Mouse (Mus musculus) G1E (cell line): ENCODE results near the gene Pmf1. TPM values are rescaled to one million over a fixed set of nuclear protein-coding genes. Genes with fewer than 3 reads are reported as not detected.

ENCODE experiments used
- ATAC-seq: 2 replicates; pipeline ENCODE4 v1.8.0; 2016; ENCODE audit warnings: mild to moderate bottlenecking; ENCODE audit not compliant: insufficient number of reproducible peaks, poor library complexity, low FRiP score, severe bottlenecking; ENCODE audit errors: extremely low read depth
- DNase-seq: peaks from one replicate; pipeline ENCODE4 v3.0.0; 2012; ENCODE audit warnings: low spot score
- H3K27me3 ChIP-seq: 2 replicates; pipeline ENCODE4 v1.6.1; 2012; ENCODE audit warnings: mild to moderate bottlenecking, low read length, inconsistent platforms; ENCODE audit not compliant: insufficient read depth
- H3K36me3 ChIP-seq: replicated peaks from 2 replicates; pipeline ENCODE3; 2012; ENCODE audit warnings: mild to moderate bottlenecking, inconsistent platforms
- H3K4me1 ChIP-seq: 2 replicates; pipeline ENCODE4 v1.6.1; 2012; ENCODE audit warnings: low read depth, low read length, inconsistent platforms, mixed read lengths; ENCODE audit not compliant: insufficient read depth
- H3K4me3 ChIP-seq: 2 replicates; pipeline ENCODE4 v1.5.1; 2012; ENCODE audit warnings: low read depth, mild to moderate bottlenecking, inconsistent platforms, low read length, moderate library complexity, mixed read lengths
- H3K9me3 ChIP-seq: replicated peaks from 2 replicates; pipeline ENCODE4 v1.6.1; 2012; ENCODE audit warnings: inconsistent platforms
- CTCF ChIP-seq: IDR thresholded peaks from 2 replicates; pipeline ENCODE4 v1.5.1; 2012; ENCODE audit warnings: low read depth, low read length, inconsistent platforms, mixed read lengths
- GATA1 ChIP-seq: IDR thresholded peaks from 2 replicates; pipeline ENCODE4 v1.6.1; 2012; ENCODE audit warnings: borderline replicate concordance, low read length, inconsistent platforms, mixed read lengths
- GATA2 ChIP-seq: IDR thresholded peaks from 2 replicates; pipeline ENCODE4 v1.6.1; 2012; ENCODE audit warnings: low read depth, low read length, inconsistent platforms, borderline replicate concordance
- POLR2AphosphoS5 ChIP-seq: IDR thresholded peaks from 2 replicates; pipeline ENCODE4 v1.6.1; 2012; ENCODE audit warnings: low read depth, low read length, inconsistent platforms; ENCODE audit not compliant: insufficient replicate concordance
- TAL1 ChIP-seq: conservative IDR thresholded peaks from 2 replicates; pipeline ENCODE4 v1.6.1; 2012; ENCODE audit warnings: low read depth, low read length, inconsistent platforms, mixed read lengths
- polyA plus RNA-seq: library from polyadenylated mRNA; stranded (reverse); fragments of >175 nt; gene quantifications from 2 replicates; pipeline ENCODE4 v1.2.3, GENCODE M21; 2012
- total RNA-seq, 2 experiments: library from RNA; stranded (forward) in 1 of 2; stranded (reverse) in 1 of 2; fragments of 200-1000 nt in 1 of 2; fragments of >200 nt in 1 of 2; fragmentation: Nextera tagmentation in 1 of 2; gene quantifications; 2 replicates each; pipeline ENCODE4 v1.2.3; 2014 to 2017

The Pmf1 gene
- total and polyA plus RNA-seq, 3 experiments = 110 to 273 (median 254) TPM

DNA sequence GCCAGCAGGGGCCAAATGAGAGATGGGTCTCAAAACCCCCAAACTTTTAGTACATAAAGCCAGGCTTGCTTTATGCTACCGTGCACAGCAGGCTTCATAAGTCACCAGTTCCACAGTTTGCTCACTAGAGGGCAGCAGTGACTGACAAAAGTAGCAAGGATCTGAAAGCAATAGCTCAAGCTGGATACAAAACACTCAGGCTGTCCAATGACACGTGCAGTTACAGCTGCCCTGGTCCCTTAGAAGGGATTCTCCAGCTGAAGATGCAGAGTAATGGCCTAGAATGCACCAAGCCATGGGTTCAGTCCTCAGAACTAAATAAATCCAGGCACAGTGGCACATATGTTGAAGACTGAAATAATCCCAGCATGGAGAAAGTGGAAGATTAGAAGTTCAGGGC, 3.0 kb downstream of the Pmf1 start:
- DNase-seq (peak; percentile 58), ATAC-seq (0 out of 2 replicates have a peak, but pooled peaks have one; percentile 12)
- peaks cover 84% of the 10 kb centered on the region for H3K36me3 ChIP-seq
- no peaks in the 10 kb centered on the region for H3K9me3 ChIP-seq
- peaks cover 65% of the 10 kb centered on the region for H3K4me1 ChIP-seq
- H3K27me3 ChIP-seq = no peaks in the 10 kb centered on the region
- no peak for TF ChIP-seq POLR2AphosphoS5
- no peak for TF ChIP-seq TAL1
- TF ChIP-seq CTCF = peak; percentile 79
- no peak for TF ChIP-seq GATA1
- no peak for TF ChIP-seq GATA2
- no peak overlapping the region; the same call in 1 of the 2 replicates for H3K4me3 ChIP-seq

DNA sequence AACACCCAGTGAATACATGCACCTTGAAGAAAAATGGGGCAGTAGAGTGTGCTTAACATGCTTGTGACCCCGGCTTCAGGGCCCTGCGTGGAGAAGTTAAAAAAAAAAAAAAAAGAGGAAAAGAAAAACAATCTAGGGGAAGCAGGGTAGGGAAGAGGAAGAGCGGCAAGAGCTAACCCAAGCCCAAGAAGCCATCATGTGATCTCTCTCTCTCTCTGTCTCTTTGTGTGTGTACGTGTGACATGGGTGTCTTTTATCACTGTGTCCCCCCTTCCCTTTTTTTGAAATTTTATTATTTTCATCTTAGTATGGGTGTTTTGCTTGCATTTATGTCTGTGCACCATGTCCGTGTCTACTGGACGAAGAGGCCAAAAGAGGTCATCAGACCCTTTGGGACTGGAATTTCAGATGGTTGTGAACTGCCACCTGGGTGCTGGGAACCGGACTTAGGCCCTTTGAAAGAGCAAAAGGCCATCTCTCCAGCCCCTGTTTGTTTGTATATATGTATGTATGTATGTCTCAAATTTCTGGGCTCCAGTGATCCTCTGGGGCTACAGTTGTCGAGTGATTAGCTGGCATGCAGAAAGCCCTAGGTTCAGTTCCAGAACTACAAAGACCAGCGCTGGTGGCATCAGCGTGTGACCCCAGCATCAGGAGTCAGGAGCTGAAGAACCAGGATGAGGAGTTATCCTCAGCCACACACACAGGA, 6.5 kb downstream of the Pmf1 start:
- Histone ChIP-seq H3K36me3 (peaks cover 90% of the 10 kb centered on the region), H3K4me3 (no peak overlapping the region), H3K4me1 (peaks cover 42% of the 10 kb centered on the region), H3K27me3 (no peaks in the 10 kb centered on the region), H3K9me3 (0 out of 2 replicates have a peak, but pooled peaks cover 2% of the 10 kb centered on the region)
- DNase-seq = no peak
- ATAC-seq = no peak
- no peak for TF ChIP-seq CTCF
- no peak for TF ChIP-seq TAL1
- no peak for TF ChIP-seq POLR2AphosphoS5
- TF ChIP-seq GATA2 = no peak
- TF ChIP-seq GATA1 = no peak

DNA sequence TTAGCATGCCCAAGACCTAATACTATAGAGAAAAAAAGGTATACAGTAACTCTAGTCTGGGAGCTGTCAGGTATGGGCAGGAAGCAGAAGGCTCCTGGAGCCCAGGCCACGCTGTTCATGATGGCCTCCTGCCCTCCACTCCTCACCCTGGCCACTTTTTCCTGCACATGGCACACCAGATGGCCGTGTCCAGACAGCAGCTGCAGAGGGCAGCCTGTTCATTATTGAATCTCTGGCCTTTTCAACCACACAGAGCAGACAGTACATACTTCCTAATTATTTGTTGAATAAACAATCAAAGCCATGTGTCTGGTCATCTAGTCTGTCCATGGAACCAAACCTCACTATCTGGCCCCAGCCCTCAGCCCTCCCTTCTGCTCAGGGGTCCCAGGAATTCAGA, 11.5 kb downstream of the Pmf1 start:
- TF ChIP-seq POLR2AphosphoS5 (no peak), TAL1 (no peak), GATA2 (no peak), GATA1 (no peak), CTCF (no peak)
- H3K4me3 ChIP-seq = no peak overlapping the region
- H3K36me3 ChIP-seq = peaks cover 93% of the 10 kb centered on the region
- DNase-seq (no peak), ATAC-seq (no peak)
- 0 out of 2 replicates have a peak, but pooled peaks cover 2% of the 10 kb centered on the region for H3K9me3 ChIP-seq
- H3K27me3 ChIP-seq = no peaks in the 10 kb centered on the region; the same call in 1 of the 2 replicates
- peaks cover 17% of the 10 kb centered on the region; the same call in 1 of the 2 replicates for H3K4me1 ChIP-seq

DNA sequence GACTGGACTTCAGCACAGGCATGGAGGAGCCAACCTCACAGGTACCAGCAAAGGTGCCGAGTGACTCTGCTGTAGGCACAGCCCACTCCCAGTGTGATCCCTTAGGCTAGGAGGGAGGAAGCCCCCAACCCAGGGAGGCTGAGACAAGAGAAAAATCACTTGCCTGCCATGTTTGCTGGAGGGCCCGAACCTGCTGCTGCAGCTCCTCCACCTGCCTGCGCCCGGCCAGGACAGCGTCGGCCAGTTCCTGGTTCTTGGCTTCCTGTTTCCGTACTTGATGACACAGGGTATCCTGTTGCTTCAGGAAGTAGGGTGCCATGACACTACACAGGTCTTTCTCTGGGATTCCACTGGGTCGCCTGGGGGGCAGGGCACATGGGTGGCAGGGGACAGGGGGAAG, 14.4 kb downstream of the Pmf1 start:
- Histone ChIP-seq H3K27me3 (no peaks in the 10 kb centered on the region; the same call in 1 of the 2 replicates), H3K36me3 (peaks cover 96% of the 10 kb centered on the region), H3K4me3 (no peak overlapping the region), H3K9me3 (peaks cover 14% of the 10 kb centered on the region), H3K4me1 (0 out of 2 replicates have a peak, but pooled peaks cover 5% of the 10 kb centered on the region)
- no peak for TF ChIP-seq CTCF
- TF ChIP-seq TAL1 = no peak
- TF ChIP-seq GATA2 = no peak
- TF ChIP-seq GATA1 = no peak
- TF ChIP-seq POLR2AphosphoS5 = no peak
- ATAC-seq = no peak
- no peak for DNase-seq

DNA sequence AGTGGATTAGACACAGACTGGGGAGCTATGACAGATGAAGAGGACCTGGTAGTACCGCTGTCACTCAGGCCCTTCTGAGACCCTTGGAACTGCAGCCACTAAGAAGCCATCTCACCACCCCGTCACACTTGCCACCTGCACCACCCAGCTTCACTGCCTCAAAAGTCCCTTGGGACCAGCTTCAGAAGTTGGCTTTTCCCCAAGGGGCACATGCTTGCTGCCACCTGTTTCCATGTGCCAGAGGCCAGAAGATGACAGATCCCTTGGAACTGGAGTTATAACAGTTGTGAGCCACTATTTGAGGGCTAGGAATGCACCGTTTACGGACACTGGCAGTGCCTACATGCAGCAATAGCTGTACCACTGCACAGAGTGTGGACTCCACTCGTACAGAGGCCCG, 14.8 kb downstream of the Pmf1 start:
- H3K27me3 ChIP-seq = no peaks in the 10 kb centered on the region; the same call in 1 of the 2 replicates
- H3K4me1 ChIP-seq = 0 out of 2 replicates have a peak, but pooled peaks cover 5% of the 10 kb centered on the region
- H3K4me3 ChIP-seq = no peak overlapping the region
- no peak for DNase-seq
- TF ChIP-seq GATA1 = no peak
- TF ChIP-seq POLR2AphosphoS5 = no peak
- TF ChIP-seq CTCF = no peak
- no peak for TF ChIP-seq GATA2
- TF ChIP-seq TAL1 = no peak
- peaks cover 17% of the 10 kb centered on the region for H3K9me3 ChIP-seq
- peaks cover 96% of the 10 kb centered on the region for H3K36me3 ChIP-seq
- ATAC-seq = no peak

DNA sequence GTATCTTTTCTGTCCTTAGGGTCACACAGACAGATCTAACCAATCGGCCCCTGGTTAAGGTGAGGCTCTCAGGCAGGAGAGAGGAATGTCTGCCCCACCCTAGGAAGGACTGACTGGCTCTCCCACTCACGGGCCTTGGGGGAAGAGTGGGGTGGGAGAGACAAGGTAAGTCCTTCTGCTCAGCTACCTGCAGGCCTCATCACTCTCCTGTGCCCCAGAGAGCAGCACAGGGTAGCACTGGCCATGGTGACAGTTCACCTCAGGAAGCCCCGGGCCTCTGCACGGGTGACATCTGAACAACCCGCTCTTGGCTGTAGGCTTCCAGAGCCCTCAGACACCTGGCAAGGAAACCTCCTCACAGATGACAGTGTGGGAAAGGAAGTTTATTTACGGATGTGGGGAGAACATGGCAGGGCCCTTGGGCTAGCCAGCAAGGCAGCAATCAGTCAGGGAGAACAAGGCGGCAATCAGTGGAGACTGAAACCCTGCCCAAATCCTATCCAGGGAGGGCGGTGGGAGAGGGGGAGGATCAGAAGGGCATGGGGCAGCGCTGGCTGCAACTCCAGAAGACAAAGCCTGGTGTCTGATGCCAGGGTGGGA, 16.3 kb downstream of the Pmf1 start:
- ATAC-seq = no peak
- TF ChIP-seq POLR2AphosphoS5 (no peak), GATA2 (no peak), TAL1 (no peak), GATA1 (no peak), CTCF (no peak)
- Histone ChIP-seq H3K27me3 (no peaks in the 10 kb centered on the region; the same call in 1 of the 2 replicates), H3K4me3 (no peak overlapping the region), H3K36me3 (peaks cover 90% of the 10 kb centered on the region), H3K9me3 (peaks cover 21% of the 10 kb centered on the region), H3K4me1 (0 out of 2 replicates have a peak, but pooled peaks cover 2% of the 10 kb centered on the region)
- DNase-seq = no peak
